Mouse (Mus musculus) testis, adult 2 months (tissue): ENCODE results near the gene Sgsm2. TPM values are rescaled to one million over a fixed set of nuclear protein-coding genes. Genes with fewer than 3 reads are reported as not detected.

Experiments
- H3K27ac ChIP-seq: fragments of 200-500 bp; 2 replicates; pipeline ENCODE4 v1.5.1; 2012; ENCODE audit warnings: low read depth, low read length; ENCODE audit not compliant: control insufficient read depth, insufficient read depth
- H3K27me3 ChIP-seq: fragments of 200-500 bp; 2 replicates; pipeline ENCODE4 v1.6.1; 2012; ENCODE audit warnings: mild to moderate bottlenecking, low read length, moderate library complexity; ENCODE audit not compliant: control insufficient read depth, insufficient read depth
- H3K36me3 ChIP-seq: fragments of 200-500 bp; 2 replicates; pipeline ENCODE4 v1.6.1; 2012; ENCODE audit warnings: mild to moderate bottlenecking, low read length; ENCODE audit not compliant: control insufficient read depth, insufficient read depth
- H3K4me1 ChIP-seq: fragments of 200-500 bp; 2 replicates; pipeline ENCODE4 v1.6.1; 2012; ENCODE audit warnings: low read length; ENCODE audit not compliant: control insufficient read depth, insufficient read depth
- H3K4me3 ChIP-seq: fragments of 200-500 bp; 2 replicates; pipeline ENCODE4 v1.5.1; 2012; ENCODE audit warnings: low read depth, mild to moderate bottlenecking, low read length, moderate library complexity, mixed read lengths; ENCODE audit not compliant: control insufficient read depth
- CTCF ChIP-seq: fragments of 200-500 bp; IDR thresholded peaks from 2 replicates; pipeline ENCODE4 v1.5.1; 2012; ENCODE audit warnings: low read depth, mild to moderate bottlenecking, inconsistent platforms, low read length, moderate library complexity; ENCODE audit not compliant: control insufficient read depth, insufficient read depth, insufficient replicate concordance
- POLR2A ChIP-seq: fragments of 200-500 bp; IDR thresholded peaks from 2 replicates; pipeline ENCODE4 v1.6.1; 2012; ENCODE audit warnings: low read depth, mild to moderate bottlenecking, inconsistent platforms, low read length, moderate library complexity; ENCODE audit not compliant: control insufficient read depth
- polyA plus RNA-seq: library from polyadenylated mRNA; depleted of rRNA; stranded (reverse); fragments of >200 nt; gene quantifications from 2 replicates; pipeline ENCODE4 v1.2.3, GENCODE M21; 2012; rRNA removed

The Sgsm2 gene
- polyA plus RNA-seq, 1 experiment = 27.9 TPM

GRCm38 (mm10) chr11:74810134-74810533 is 86.7 kb downstream of the Sgsm2 start:
- Histone ChIP-seq H3K4me1 (no peaks in the 10 kb centered on the region), H3K4me3 (no peak overlapping the region), H3K27ac (no peak overlapping the region), H3K36me3 (peaks cover under 1% of the 10 kb centered on the region; the same call in 1 of the 2 replicates), H3K27me3 (no peaks in the 10 kb centered on the region)
- TF ChIP-seq POLR2A (no peak), CTCF (no peak)

- Histone ChIP-seq H3K4me3 (no peak overlapping the region), H3K27ac (no peak overlapping the region), H3K36me3 (peaks cover 2% of the 10 kb centered on the region; the same call in 1 of the 2 replicates), H3K27me3 (no peaks in the 10 kb centered on the region), H3K4me1 (no peaks in the 10 kb centered on the region)
- TF ChIP-seq POLR2A (no peak), CTCF (no peak)
Measured at GRCm38 (mm10) chr11:74808251-74808853, 88.5 kb downstream of the Sgsm2 start.

DNA sequence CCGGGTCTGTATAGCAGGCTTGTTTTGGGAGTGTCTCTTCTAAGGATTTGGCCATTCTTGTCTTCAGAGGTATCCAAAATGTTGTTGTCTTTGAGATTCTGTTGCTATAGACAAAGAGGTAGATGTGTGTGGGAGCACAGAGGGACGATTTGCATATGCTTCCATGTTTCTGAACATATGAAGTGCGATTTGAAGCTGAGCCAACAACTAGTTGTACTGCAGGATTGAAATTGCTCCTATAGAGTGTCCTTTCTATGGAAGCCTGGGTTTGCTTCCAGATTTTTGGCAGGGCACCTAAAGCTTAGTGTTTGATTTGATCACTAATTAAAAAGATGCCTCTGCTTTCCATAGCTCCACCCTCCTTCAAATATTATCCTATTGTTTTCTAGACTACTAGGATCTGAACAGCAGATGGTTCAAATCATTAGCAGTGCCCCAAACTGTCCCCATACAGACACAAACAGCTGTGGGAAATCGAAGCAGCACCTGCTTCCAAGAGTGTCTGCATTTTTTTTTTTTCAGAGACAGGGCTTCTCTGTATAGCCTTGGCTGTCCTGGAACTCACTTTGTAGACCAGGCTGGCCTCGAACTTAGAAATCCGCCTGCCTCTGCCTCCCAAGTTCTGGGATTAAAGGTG is 89.5 kb downstream of the Sgsm2 start:
- Histone ChIP-seq H3K4me3 (no peak overlapping the region), H3K36me3 (peaks cover 2% of the 10 kb centered on the region; the same call in 1 of the 2 replicates), H3K4me1 (no peaks in the 10 kb centered on the region), H3K27me3 (no peaks in the 10 kb centered on the region), H3K27ac (no peak overlapping the region)
- TF ChIP-seq CTCF (no peak), POLR2A (no peak)

DNA sequence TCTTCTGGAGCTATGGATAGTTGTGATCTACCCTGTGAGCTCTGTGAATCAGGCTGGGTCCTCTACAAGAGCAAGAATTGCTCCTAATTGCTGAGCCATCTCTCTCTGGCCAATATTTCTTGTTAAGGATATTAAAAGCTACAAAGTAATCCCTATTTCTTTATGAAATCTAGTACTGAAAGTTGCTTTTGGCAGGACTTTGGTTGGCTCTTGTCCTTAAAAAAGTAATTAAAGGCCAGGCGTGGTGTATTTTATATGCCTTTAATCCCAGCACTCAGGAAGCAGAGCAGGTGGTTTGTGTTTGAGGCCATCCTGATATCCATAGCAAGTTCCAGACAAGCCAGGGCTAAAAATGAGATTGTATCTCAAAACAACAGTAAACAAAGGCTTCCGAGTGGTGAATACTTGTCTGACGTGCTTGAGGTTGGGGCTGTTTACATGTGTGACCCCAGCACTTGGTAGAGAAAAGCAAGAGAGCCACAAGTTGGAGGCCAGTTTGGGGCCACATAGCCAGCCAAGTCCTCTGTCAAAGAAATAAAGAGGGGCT is 92.7 kb downstream of the Sgsm2 start:
- Histone ChIP-seq H3K4me1 (no peaks in the 10 kb centered on the region), H3K27ac (no peak overlapping the region), H3K36me3 (peaks cover 2% of the 10 kb centered on the region; the same call in 1 of the 2 replicates), H3K27me3 (no peaks in the 10 kb centered on the region), H3K4me3 (no peak overlapping the region)
- TF ChIP-seq POLR2A (no peak), CTCF (no peak)

GRCm38 (mm10) chr11:74800658-74801057 is 96.2 kb downstream of the Sgsm2 start:
- peaks cover 2% of the 10 kb centered on the region; the same call in 1 of the 2 replicates for H3K36me3 ChIP-seq
- no peak overlapping the region for H3K27ac ChIP-seq

More at GRCm38 (mm10) chr11:74800658-74801057, 96.2 kb downstream of the Sgsm2 start:
- no peaks in the 10 kb centered on the region for H3K4me1 ChIP-seq
- H3K27me3 ChIP-seq = no peaks in the 10 kb centered on the region
- TF ChIP-seq POLR2A (no peak), CTCF (no peak)
- no peak overlapping the region for H3K4me3 ChIP-seq

Other genes with a start within 250 kb of the Sgsm2 start
- 37.1 and 40.6 TPM in 2 replicates for gene Cluh, start 247.6 kb downstream of the Sgsm2 start, polyA plus RNA-seq
- gene Pafah1b1, start 172.4 kb downstream of the Sgsm2 start, polyA plus RNA-seq = 39.3 and 53.4 TPM in 2 replicates
- gene Mettl16, start 126.2 kb downstream of the Sgsm2 start, polyA plus RNA-seq = 5.3 and 6.4 TPM in 2 replicates
- gene Mnt, start 66.1 kb downstream of the Sgsm2 start, polyA plus RNA-seq = 42.6 and 44.0 TPM in 2 replicates
- 14.7 and 15.1 TPM in 2 replicates for gene Tsr1, start 1.0 kb upstream of the Sgsm2 start, polyA plus RNA-seq
- gene Smg6, start 28.8 kb upstream of the Sgsm2 start, polyA plus RNA-seq = 76.8 and 83.4 TPM in 2 replicates
- gene Srr, start 28.9 kb upstream of the Sgsm2 start, polyA plus RNA-seq = 45.3 and 53.3 TPM in 2 replicates